Mouse (Mus musculus): ENCODE measurements at regions not wholly inside any gene's neighbourhood (a gene's known extent, or its start where the extent isn't known, plus 50 kb on each side); places are given as distances from the start of the nearest gene placed in this dataset.

DNA sequence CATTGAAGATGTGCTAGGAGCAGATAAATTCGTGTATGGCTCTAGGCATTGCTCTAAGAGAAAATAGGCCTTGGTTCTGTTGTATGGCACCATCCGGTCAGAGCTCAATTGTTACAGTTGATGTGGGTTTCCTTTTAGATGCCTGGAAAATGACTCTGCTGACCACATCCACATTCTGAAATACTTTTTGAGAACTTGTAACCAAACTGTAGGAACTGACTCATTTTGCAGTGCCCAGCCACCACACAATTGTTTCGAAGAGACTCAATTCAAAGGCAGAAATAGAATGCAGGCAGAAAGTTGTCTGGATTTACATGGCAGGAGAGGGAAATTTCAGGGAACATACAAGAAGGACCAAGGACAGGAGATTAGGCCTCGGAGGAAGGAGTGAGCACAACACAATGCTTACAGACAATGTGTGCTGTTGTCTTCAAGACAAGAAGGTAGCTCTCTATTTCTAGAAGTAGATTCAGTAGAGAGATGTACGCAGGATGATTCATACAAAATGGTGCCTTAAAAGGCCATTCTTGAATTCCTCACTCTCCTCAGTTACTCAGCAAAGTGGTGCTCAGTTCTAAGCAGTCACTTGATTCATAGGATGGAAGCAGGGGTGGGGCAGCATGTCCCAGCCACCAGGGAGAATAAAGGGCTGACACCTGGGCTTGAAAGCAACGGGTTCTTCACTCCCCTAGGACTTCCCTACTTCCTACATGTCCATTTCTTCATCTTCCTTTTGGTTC, 323.5 kb downstream of the Tex13c3 start:
- Histone ChIP-seq H3K4me2 (ENCODE audit: low read length) (no peak overlapping the region), H3K9ac (ENCODE audit: low read depth, low read length) (no peak overlapping the region), H3K27me3 (ENCODE audit: insufficient read depth, low read length) (no peaks in the 10 kb centered on the region), H3K9me3 (replicated peaks; ENCODE audit: low read length) (no peaks in the 10 kb centered on the region), H3K4me3 (replicated peaks; ENCODE audit: low read depth, low read length) (no peak overlapping the region), H3K4me1 (replicated peaks; ENCODE audit: insufficient read depth, low read length) (no peaks in the 10 kb centered on the region), H3K36me3 (ENCODE audit: insufficient read depth, low read length) (no peaks in the 10 kb centered on the region), H3K27ac (no peak overlapping the region)
- DNase-seq (ENCODE audit: low spot score), result no peak
- 78% methylated on average over 6 of the region's 6 CpGs for WGBS
- ATAC-seq (replicated peaks; ENCODE audit: low FRiP score, low read depth), result no peak
- TF ChIP-seq CTCF (IDR thresholded peaks at IDR 0.05; ENCODE audit: low read depth), result no peak

DNA sequence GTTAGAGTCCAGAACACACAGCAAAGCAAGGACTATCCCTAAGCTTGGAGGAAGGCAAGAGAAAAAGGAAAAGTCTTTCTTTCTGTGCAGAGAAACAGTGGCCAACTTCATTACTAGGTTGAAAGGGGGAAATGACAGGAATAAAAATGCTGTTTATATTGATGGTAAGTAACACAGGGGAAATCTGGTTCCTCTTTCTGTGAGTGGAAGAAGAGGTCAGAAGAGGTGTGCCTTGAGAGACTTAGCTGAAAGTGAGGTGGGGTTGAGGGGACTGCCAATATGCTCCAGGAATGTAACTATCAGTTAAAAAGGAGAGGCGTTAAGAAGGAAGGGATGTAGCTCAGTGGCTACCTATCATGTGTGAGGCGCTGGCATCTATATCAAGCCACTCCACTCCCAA, 327.5 kb downstream of the Tex13c3 start:
- H3K4me1 ChIP-seq (replicated peaks; ENCODE audit: insufficient read depth, low read length), result no peaks in the 10 kb centered on the region
- TF ChIP-seq CTCF (IDR thresholded peaks at IDR 0.05; ENCODE audit: low read depth), result no peak
- DNase-seq (ENCODE audit: low spot score), result no peak
- H3K9ac ChIP-seq (ENCODE audit: low read depth, low read length), result no peak overlapping the region
- H3K36me3 ChIP-seq (ENCODE audit: insufficient read depth, low read length), result no peaks in the 10 kb centered on the region
- H3K4me3 ChIP-seq (replicated peaks; ENCODE audit: low read depth, low read length), result no peak overlapping the region
- WGBS, result 90% methylated on average over 2 of the region's 2 CpGs
- no peak for ATAC-seq (replicated peaks; ENCODE audit: low FRiP score, low read depth)
- H3K27me3 ChIP-seq (ENCODE audit: insufficient read depth, low read length), result no peaks in the 10 kb centered on the region
- no peak overlapping the region for H3K4me2 ChIP-seq (ENCODE audit: low read length)
- H3K27ac ChIP-seq, result no peak overlapping the region
- H3K9me3 ChIP-seq (replicated peaks; ENCODE audit: low read length), result no peaks in the 10 kb centered on the region

DNA sequence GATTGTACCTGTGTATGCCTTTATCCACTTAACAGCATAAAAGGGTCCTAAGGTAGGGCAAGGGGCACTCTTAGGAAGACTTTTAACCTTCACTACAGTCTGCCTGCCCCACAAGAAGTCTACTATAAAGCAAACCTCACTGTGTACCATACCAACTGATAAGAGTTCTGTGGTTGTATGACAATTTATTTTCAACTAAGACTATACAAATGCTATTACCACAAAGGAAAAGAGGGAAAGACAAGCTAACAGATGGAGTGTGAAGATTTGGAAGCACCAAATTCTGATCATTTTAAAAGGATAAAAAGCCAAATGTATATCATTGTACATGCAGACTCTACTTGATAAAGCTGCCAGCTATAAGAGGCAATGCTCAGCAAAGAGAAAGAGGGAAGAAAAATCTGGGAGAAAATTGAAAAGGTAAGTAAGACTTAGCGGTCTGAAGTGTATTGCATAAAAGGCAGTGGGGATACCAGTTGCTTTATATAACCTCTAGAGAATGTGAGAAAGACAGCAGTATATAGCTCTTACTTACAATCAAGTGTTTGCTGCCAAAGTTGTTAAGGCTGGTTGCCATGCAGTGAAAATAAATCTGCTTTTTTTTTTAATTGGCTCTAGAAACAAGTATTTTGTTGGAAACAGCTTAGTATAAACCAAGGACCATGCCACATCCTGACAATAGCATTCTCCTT, 328.8 kb downstream of the Tex13c3 start:
- 91% methylated on average over 1 of the region's 1 CpGs for WGBS
- H3K4me2 ChIP-seq (ENCODE audit: low read length), result no peak overlapping the region
- H3K9ac ChIP-seq (ENCODE audit: low read depth, low read length), result no peak overlapping the region
- H3K27ac ChIP-seq, result no peak overlapping the region
- DNase-seq (ENCODE audit: low spot score) (no peak), ATAC-seq (replicated peaks; ENCODE audit: low FRiP score, low read depth) (no peak)
- H3K9me3 ChIP-seq (replicated peaks; ENCODE audit: low read length), result no peaks in the 10 kb centered on the region
- no peaks in the 10 kb centered on the region for H3K27me3 ChIP-seq (ENCODE audit: insufficient read depth, low read length)
- H3K4me1 ChIP-seq (replicated peaks; ENCODE audit: insufficient read depth, low read length), result no peaks in the 10 kb centered on the region
- no peak for TF ChIP-seq CTCF (IDR thresholded peaks at IDR 0.05; ENCODE audit: low read depth)
- H3K36me3 ChIP-seq (ENCODE audit: insufficient read depth, low read length), result no peaks in the 10 kb centered on the region
- H3K4me3 ChIP-seq (replicated peaks; ENCODE audit: low read depth, low read length), result no peak overlapping the region

DNA sequence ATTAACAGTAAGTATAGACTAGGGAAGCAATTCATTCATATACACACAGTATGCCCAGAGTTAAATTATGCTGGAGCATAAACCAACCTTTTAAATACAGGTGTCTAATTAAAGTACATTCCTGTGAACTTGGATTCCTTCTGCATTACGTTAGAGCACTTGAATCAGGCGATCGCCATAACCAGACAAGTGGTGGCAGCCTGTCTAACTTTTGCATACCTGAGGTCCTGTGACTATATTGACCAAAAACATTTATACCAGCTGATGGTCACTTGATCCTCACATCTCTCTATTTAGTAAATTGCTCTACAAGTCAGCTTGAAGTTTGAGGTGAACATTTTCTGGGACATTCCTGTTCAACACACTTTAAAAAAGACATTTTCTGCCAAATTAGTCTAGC, 330.5 kb downstream of the Tex13c3 start:
- Histone ChIP-seq H3K9ac (ENCODE audit: low read depth, low read length) (no peak overlapping the region), H3K27ac (no peak overlapping the region), H3K9me3 (replicated peaks; ENCODE audit: low read length) (no peaks in the 10 kb centered on the region), H3K4me3 (replicated peaks; ENCODE audit: low read depth, low read length) (no peak overlapping the region), H3K4me2 (ENCODE audit: low read length) (no peak overlapping the region), H3K4me1 (replicated peaks; ENCODE audit: insufficient read depth, low read length) (no peaks in the 10 kb centered on the region), H3K36me3 (ENCODE audit: insufficient read depth, low read length) (no peaks in the 10 kb centered on the region), H3K27me3 (ENCODE audit: insufficient read depth, low read length) (no peaks in the 10 kb centered on the region)
- ATAC-seq (replicated peaks; ENCODE audit: low FRiP score, low read depth) (no peak), DNase-seq (ENCODE audit: low spot score) (no peak)
- WGBS, result 86% methylated on average over 3 of the region's 3 CpGs
- TF ChIP-seq CTCF (IDR thresholded peaks at IDR 0.05; ENCODE audit: low read depth), result no peak

DNA sequence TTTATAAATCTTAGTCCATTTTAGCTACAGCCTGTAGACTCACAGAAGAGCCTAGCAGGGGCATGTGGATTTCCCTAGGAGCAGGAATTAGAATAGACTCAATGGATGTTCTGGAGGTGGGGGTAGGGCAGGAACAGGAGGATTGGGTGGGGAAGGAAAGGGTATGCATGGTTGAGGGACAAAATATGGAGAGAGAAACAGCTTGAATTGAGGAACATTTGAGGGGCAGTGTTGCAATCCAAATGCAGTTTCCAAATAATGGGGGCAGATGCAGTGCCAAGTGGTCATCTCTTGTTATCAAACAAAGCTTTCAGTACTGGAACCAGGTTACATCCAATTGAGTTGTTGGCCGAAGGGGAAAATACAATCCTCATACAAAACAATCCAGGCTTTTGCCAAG, 332.4 kb downstream of the Tex13c3 start:
- ATAC-seq (replicated peaks; ENCODE audit: low FRiP score, low read depth), result no peak
- no peaks in the 10 kb centered on the region for H3K27me3 ChIP-seq (ENCODE audit: insufficient read depth, low read length)
- no peak for DNase-seq (ENCODE audit: low spot score)
- no peak overlapping the region for H3K4me2 ChIP-seq (ENCODE audit: low read length)
- no peak for TF ChIP-seq CTCF (IDR thresholded peaks at IDR 0.05; ENCODE audit: low read depth)
- no peak overlapping the region for H3K4me3 ChIP-seq (replicated peaks; ENCODE audit: low read depth, low read length)
- no peaks in the 10 kb centered on the region for H3K4me1 ChIP-seq (replicated peaks; ENCODE audit: insufficient read depth, low read length)
- H3K9me3 ChIP-seq (replicated peaks; ENCODE audit: low read length), result no peaks in the 10 kb centered on the region
- no peak overlapping the region for H3K27ac ChIP-seq
- 93% methylated on average over 1 of the region's 1 CpGs for WGBS
- no peak overlapping the region for H3K9ac ChIP-seq (ENCODE audit: low read depth, low read length)
- no peaks in the 10 kb centered on the region for H3K36me3 ChIP-seq (ENCODE audit: insufficient read depth, low read length)

DNA sequence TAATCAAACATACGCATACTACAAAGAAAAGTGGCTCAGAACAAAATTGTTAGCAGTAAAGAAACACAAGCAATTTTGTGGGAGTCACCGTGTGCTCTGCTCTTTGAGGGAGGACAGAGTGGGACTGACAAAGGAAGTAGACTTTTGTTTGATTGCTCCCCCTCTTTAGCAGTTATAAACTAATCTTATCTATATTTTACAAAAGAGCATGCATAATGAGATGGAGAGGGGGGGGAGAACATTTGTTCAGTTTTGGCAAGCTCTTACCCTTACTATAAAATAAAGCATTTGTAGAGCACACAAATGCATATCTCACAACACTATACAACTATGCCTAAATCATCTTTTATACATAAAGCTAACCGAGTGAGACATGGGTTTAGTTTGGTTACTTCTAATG, 332.9 kb downstream of the Tex13c3 start:
- no peak for DNase-seq (ENCODE audit: low spot score)
- Histone ChIP-seq H3K9me3 (replicated peaks; ENCODE audit: low read length) (no peaks in the 10 kb centered on the region), H3K36me3 (ENCODE audit: insufficient read depth, low read length) (no peaks in the 10 kb centered on the region), H3K4me1 (replicated peaks; ENCODE audit: insufficient read depth, low read length) (no peaks in the 10 kb centered on the region), H3K27me3 (ENCODE audit: insufficient read depth, low read length) (no peaks in the 10 kb centered on the region), H3K27ac (no peak overlapping the region), H3K4me2 (ENCODE audit: low read length) (no peak overlapping the region), H3K9ac (ENCODE audit: low read depth, low read length) (no peak overlapping the region), H3K4me3 (replicated peaks; ENCODE audit: low read depth, low read length) (no peak overlapping the region)
- TF ChIP-seq CTCF (IDR thresholded peaks at IDR 0.05; ENCODE audit: low read depth), result no peak
- ATAC-seq (replicated peaks; ENCODE audit: low FRiP score, low read depth), result no peak
- whole genome bisulfite sequencing, result 86% methylated on average over 3 of the region's 3 CpGs
